20 mouse cellular contexts compared by ENCODE assay signal in genomic region chr2:180230482-180230881, GRCm38 (mm10). TPM values are rescaled to one million over a fixed set of nuclear protein-coding genes. Genes with fewer than 3 reads are reported as not detected.
DNase-seq lines count a peak whose midpoint lies in the region; ATAC-seq and TF ChIP-seq lines count a peak whose summit lies in the region.
"Had no signal": no experiment of that assay in that cellular context is flagged by ENCODE, and none has a peak within 500 bp of the region (broad histone marks: within the 10 kb centered on the region; RNA-seq: fewer than 3 reads in every experiment).

No protein-coding gene starts in this region.

- peak overlapping the region; percentile 55; the same call in 1 of the 2 replicates for H3K9ac ChIP-seq in heart, embryonic 13.5 days
- peak overlapping the region; percentile 31 for H3K9ac ChIP-seq in lung, embryonic 16.5 days (ENCODE audit: low read length)
- no peak overlapping the region; the same call in 1 of the 2 replicates for H3K9ac ChIP-seq in stomach, embryonic 16.5 days (ENCODE audit: low read length)
- no peak overlapping the region for H3K9ac ChIP-seq in liver, postnatal 0 days (replicated peaks)
- H3K9ac ChIP-seq: forebrain, embryonic 15.5 days; limb, embryonic 15.5 days; neural tube, embryonic 12.5 days had no signal

- H3K4me1 ChIP-seq in heart, embryonic 13.5 days, result peaks cover 79% of the 10 kb centered on the region
- peaks cover 61% of the 10 kb centered on the region for H3K4me1 ChIP-seq in lung, embryonic 16.5 days (replicated peaks; ENCODE audit: control insufficient read depth, insufficient read depth, low read length)
- peaks cover 59% of the 10 kb centered on the region for H3K4me1 ChIP-seq in stomach, embryonic 16.5 days (ENCODE audit: control insufficient read depth, insufficient read depth, low read length)
- H3K4me1 ChIP-seq in liver, postnatal 0 days (ENCODE audit: insufficient read depth), result peaks cover 31% of the 10 kb centered on the region

- no peak overlapping the region for H3K4me2 ChIP-seq in heart, embryonic 13.5 days
- no peak overlapping the region for H3K4me2 ChIP-seq in lung, embryonic 16.5 days (ENCODE audit: low read depth, low read length)
- H3K4me2 ChIP-seq in stomach, embryonic 16.5 days (ENCODE audit: low read depth, low read length), result no peak overlapping the region
- no peak overlapping the region for H3K4me2 ChIP-seq in liver, postnatal 0 days (ENCODE audit: low read depth, low read length)
- H3K4me2 ChIP-seq: forebrain, embryonic 15.5 days; limb, embryonic 15.5 days; neural tube, embryonic 12.5 days had no signal

- WGBS in heart, embryonic 13.5 days, result 40% methylated on average over 4 of the region's 4 CpGs
- 32% methylated on average over 4 of the region's 4 CpGs for WGBS in lung, embryonic 16.5 days
- WGBS in stomach, embryonic 16.5 days, result 54% methylated on average over 4 of the region's 4 CpGs
- 62% methylated on average over 4 of the region's 4 CpGs for WGBS in liver, postnatal 0 days (ENCODE audit: insufficient replicate concordance)

- peaks cover 8% of the 10 kb centered on the region for H3K27me3 ChIP-seq in heart, embryonic 13.5 days (replicated peaks)
- H3K27me3 ChIP-seq in lung, embryonic 16.5 days (ENCODE audit: control insufficient read depth, insufficient read depth, low read depth, low read length), result 0 out of 2 replicates have a peak, but pooled peaks cover 2% of the 10 kb centered on the region
- 0 out of 2 replicates have a peak, but pooled peaks cover under 1% of the 10 kb centered on the region for H3K27me3 ChIP-seq in stomach, embryonic 16.5 days (ENCODE audit: control insufficient read depth, insufficient read depth, low read length)
- peaks cover 11% of the 10 kb centered on the region for H3K27me3 ChIP-seq in liver, postnatal 0 days (ENCODE audit: insufficient read depth, low read length)
- H3K27me3 ChIP-seq: forebrain, embryonic 15.5 days had no signal

- H3K36me3 ChIP-seq in heart, embryonic 13.5 days, result no peaks in the 10 kb centered on the region
- no peaks in the 10 kb centered on the region for H3K36me3 ChIP-seq in lung, embryonic 16.5 days (ENCODE audit: control insufficient read depth, insufficient read depth, low read length)
- no peaks in the 10 kb centered on the region for H3K36me3 ChIP-seq in stomach, embryonic 16.5 days (ENCODE audit: control insufficient read depth, insufficient read depth, low read length)
- H3K36me3 ChIP-seq in liver, postnatal 0 days (replicated peaks; ENCODE audit: insufficient read depth, low read length), result no peaks in the 10 kb centered on the region
- H3K36me3 ChIP-seq: forebrain, embryonic 15.5 days; limb, embryonic 15.5 days; neural tube, embryonic 12.5 days had no signal

- intact Hi-C loops in heart, postnatal 14 days (cut with DNase I), result no loop called here

- ATAC-seq in heart, embryonic 13.5 days (ENCODE audit: extremely low read depth, insufficient number of reproducible peaks, low FRiP score, low TSS enrichment), result no peak
- no peak for ATAC-seq in lung, embryonic 16.5 days (ENCODE audit: low read depth)
- no peak for ATAC-seq in stomach, embryonic 16.5 days (ENCODE audit: insufficient read depth, low FRiP score)
- ATAC-seq in liver, postnatal 0 days, result no peak
- ATAC-seq: forebrain, embryonic 15.5 days; midbrain, embryonic 16.5 days had no signal

- TF ChIP-seq CTCF in liver, postnatal 0 days (IDR thresholded peaks at IDR 0.05; ENCODE audit: low read depth), result no peak

- H3K4me3 ChIP-seq in heart, embryonic 13.5 days, result no peak overlapping the region
- no peak overlapping the region for H3K4me3 ChIP-seq in lung, embryonic 16.5 days (ENCODE audit: low read length)
- no peak overlapping the region for H3K4me3 ChIP-seq in stomach, embryonic 16.5 days (replicated peaks; ENCODE audit: low read length)
- no peak overlapping the region for H3K4me3 ChIP-seq in liver, postnatal 0 days (ENCODE audit: low read depth, low read length)
- H3K4me3 ChIP-seq: forebrain, embryonic 15.5 days; left cerebral cortex, adult 2 months; limb, embryonic 15.5 days; neural tube, embryonic 12.5 days had no signal

- TF ChIP-seq EP300 in liver, postnatal 0 days (IDR thresholded peaks at IDR 0.05; ENCODE audit: low read depth), result no peak

- no peaks in the 10 kb centered on the region for H3K9me3 ChIP-seq in heart, embryonic 13.5 days
- no peaks in the 10 kb centered on the region for H3K9me3 ChIP-seq in lung, embryonic 16.5 days (ENCODE audit: control insufficient read depth, low read length)
- no peaks in the 10 kb centered on the region for H3K9me3 ChIP-seq in stomach, embryonic 16.5 days (replicated peaks; ENCODE audit: control insufficient read depth, low read length)
- no peaks in the 10 kb centered on the region for H3K9me3 ChIP-seq in liver, postnatal 0 days (ENCODE audit: low read length)
- H3K9me3 ChIP-seq: forebrain, embryonic 15.5 days; limb, embryonic 15.5 days; neural tube, embryonic 12.5 days had no signal

- H3K27ac ChIP-seq in heart, embryonic 13.5 days (replicated peaks), result peak overlapping the region; percentile 67
- peak overlapping the region; percentile 47 for H3K27ac ChIP-seq in lung, embryonic 16.5 days (ENCODE audit: low read length)
- peak overlapping the region; percentile 75 for H3K27ac ChIP-seq in stomach, embryonic 16.5 days (ENCODE audit: low read length)
- no peak overlapping the region for H3K27ac ChIP-seq in liver, postnatal 0 days (ENCODE audit: low read depth)
- H3K27ac ChIP-seq: forebrain, embryonic 15.5 days; left cerebral cortex, adult 2 months; limb, embryonic 15.5 days; macrophage; neural tube, embryonic 12.5 days had no signal

- DNase-seq in heart, postnatal 14 days, result no peak
- DNase-seq in lung, postnatal 14 days, result no peak
- peak; percentile 57 for DNase-seq in heart, postnatal 4 days
- DNase-seq in liver, postnatal 0 days, result no peak
- DNase-seq: cerebellum, adult 2 months; kidney, adult 2 months; thymus, adult 18-20 months had no signal

RNA-seq across cellular contexts. Expression of gene Lama5, which starts 4.8 kb away (rescaled TPM):
- polyA plus RNA-seq in heart, embryonic 13.5 days (2015; fragmentation: Nextera tagmentation; extraction: Ambion mirVana), result 21.6 and 22.5 TPM in 2 replicates
- total RNA-seq in heart, postnatal 14 days (2021), result 10 to 100 TPM; 43.1 to 63.7 TPM
- polyA plus RNA-seq in lung, embryonic 16.5 days (2015; fragmentation: Nextera tagmentation; extraction: Ambion mirVana), result 102 and 112 TPM in 2 replicates
- total RNA-seq in heart, postnatal 4 days (2021), result 10 to 100 TPM; 47.8 to 49.6 TPM
- 61.3 and 64.6 TPM in 2 replicates for polyA plus RNA-seq in stomach, embryonic 16.5 days (2015; fragmentation: Nextera tagmentation; extraction: Ambion mirVana)
- 2.1 and 2.2 TPM in 2 replicates for polyA plus RNA-seq in liver, postnatal 0 days (2015; fragmentation: Nextera tagmentation; extraction: Ambion mirVana)
- polyA plus RNA-seq: macrophage had no signal

RNA-seq across cellular contexts. Expression of gene Rps21, which starts 26.7 kb away (rescaled TPM):
- 332 and 351 TPM in 2 replicates for polyA plus RNA-seq in heart, embryonic 13.5 days (2015; fragmentation: Nextera tagmentation; extraction: Ambion mirVana)
- 100 to 1,000 TPM; 460 to 507 TPM for total RNA-seq in heart, postnatal 14 days (2021)
- polyA plus RNA-seq in lung, embryonic 16.5 days (2015; fragmentation: Nextera tagmentation; extraction: Ambion mirVana), result 455 and 526 TPM in 2 replicates
- 100 to 1,000 TPM; 619 to 692 TPM for total RNA-seq in heart, postnatal 4 days (2021)
- polyA plus RNA-seq in stomach, embryonic 16.5 days (2015; fragmentation: Nextera tagmentation; extraction: Ambion mirVana), result 408 and 537 TPM in 2 replicates
- polyA plus RNA-seq in liver, postnatal 0 days (2015; fragmentation: Nextera tagmentation; extraction: Ambion mirVana), result 382 and 393 TPM in 2 replicates

RNA-seq across cellular contexts. Expression of gene Cables2, which starts 42.8 kb away (rescaled TPM):
- 9.0 and 9.3 TPM in 2 replicates for polyA plus RNA-seq in heart, embryonic 13.5 days (2015; fragmentation: Nextera tagmentation; extraction: Ambion mirVana)
- 10 to 100 TPM; 14.3 to 14.6 TPM for total RNA-seq in heart, postnatal 14 days (2021)
- 6.3 and 8.4 TPM in 2 replicates for polyA plus RNA-seq in lung, embryonic 16.5 days (2015; fragmentation: Nextera tagmentation; extraction: Ambion mirVana)
- total RNA-seq in heart, postnatal 4 days (2021), result 10 to 100 TPM; 15.2 to 15.4 TPM
- polyA plus RNA-seq in stomach, embryonic 16.5 days (2015; fragmentation: Nextera tagmentation; extraction: Ambion mirVana), result 4.3 and 4.6 TPM in 2 replicates
- 4.7 and 5.2 TPM in 2 replicates for polyA plus RNA-seq in liver, postnatal 0 days (2015; fragmentation: Nextera tagmentation; extraction: Ambion mirVana)

RNA-seq across cellular contexts. Expression of gene Adrm1, which starts 59.2 kb away (rescaled TPM):
- polyA plus RNA-seq in heart, embryonic 13.5 days (2015; fragmentation: Nextera tagmentation; extraction: Ambion mirVana), result 150 and 155 TPM in 2 replicates
- total RNA-seq in heart, postnatal 14 days (2021), result 10 to 100 TPM; 87.1 to 95.9 TPM
- polyA plus RNA-seq in lung, embryonic 16.5 days (2015; fragmentation: Nextera tagmentation; extraction: Ambion mirVana), result 162 and 173 TPM in 2 replicates
- 100 to 1,000 TPM; 103 to 104 TPM for total RNA-seq in heart, postnatal 4 days (2021)
- polyA plus RNA-seq in stomach, embryonic 16.5 days (2015; fragmentation: Nextera tagmentation; extraction: Ambion mirVana), result 154 and 171 TPM in 2 replicates
- polyA plus RNA-seq in liver, postnatal 0 days (2015; fragmentation: Nextera tagmentation; extraction: Ambion mirVana), result 91.9 and 98.0 TPM in 2 replicates

RNA-seq across cellular contexts. Expression of gene Rbbp8nl, which starts 59.2 kb away (rescaled TPM):
- polyA plus RNA-seq in heart, embryonic 13.5 days (2015; fragmentation: Nextera tagmentation; extraction: Ambion mirVana), result 0.05 and 0.08 TPM in 2 replicates
- total RNA-seq in heart, postnatal 14 days (2021), result not detected
- polyA plus RNA-seq in lung, embryonic 16.5 days (2015; fragmentation: Nextera tagmentation; extraction: Ambion mirVana), result 2.7 and 2.8 TPM in 2 replicates
- not detected for total RNA-seq in heart, postnatal 4 days (2021)
- 3.7 and 5.9 TPM in 2 replicates for polyA plus RNA-seq in stomach, embryonic 16.5 days (2015; fragmentation: Nextera tagmentation; extraction: Ambion mirVana)
- polyA plus RNA-seq in liver, postnatal 0 days (2015; fragmentation: Nextera tagmentation; extraction: Ambion mirVana), result not detected in 2 replicates
- total RNA-seq: gastrocnemius, adult 8-10 months; hematopoietic stem cell, adult 5-6 weeks; layer of hippocampus, adult 18-20 months; left cerebral cortex, adult 2 months had no signal
- polyA plus RNA-seq: cerebellum, adult 2 months; cortical plate, adult 2 months; forebrain, embryonic 15.5 days; macrophage; midbrain, embryonic 16.5 days had no signal

Comparison
In these comparisons a context has a peak if more than half of its experiments do, and no peak if none do; other contexts are left out.
1. H3K9ac ChIP-seq: peak in heart, embryonic 13.5 days (single experiment) and lung, embryonic 16.5 days (single experiment); none in stomach, embryonic 16.5 days (single experiment) and liver, postnatal 0 days (single experiment).